Mouse (Mus musculus) limb, embryonic 13.5 days (tissue): Measurements from ENCODE around the gene Bcar3. TPM values are rescaled to one million over a fixed set of nuclear protein-coding genes. Genes with fewer than 3 reads are reported as not detected.
"Not testable (repeated sequence)": the region's sequence is repeated elsewhere in the genome, so short reads cannot be mapped to it uniquely, and the experiment has no call there.

Source experiments
- ATAC-seq: fragments of 200-750 bp; cut with Nextera tagmentation; 2 replicates; pipeline ENCODE4 v1.8.0; 2017; ENCODE audit warnings: low read depth, moderate number of reproducible peaks, moderate TSS enrichment; ENCODE audit not compliant: low FRiP score
- H3K27ac ChIP-seq: fragments of 300-500 bp; sonication (generic); 2 replicates; pipeline ENCODE4 v1.5.1; 2015; ENCODE audit warnings: inconsistent platforms, mild to moderate bottlenecking, moderate library complexity
- H3K27me3 ChIP-seq: fragments of 300-500 bp; sonication (generic); 2 replicates; pipeline ENCODE4 v1.6.1; 2015; ENCODE audit warnings: mild to moderate bottlenecking, inconsistent platforms
- H3K36me3 ChIP-seq: fragments of 300-500 bp; sonication (generic); 2 replicates; pipeline ENCODE4 v1.6.1; 2015; ENCODE audit warnings: inconsistent platforms, mild to moderate bottlenecking, moderate library complexity
- H3K4me1 ChIP-seq: fragments of 300-500 bp; sonication (generic); 2 replicates; pipeline ENCODE4 v1.6.1; 2015; ENCODE audit warnings: inconsistent platforms
- H3K4me2 ChIP-seq: fragments of 300-500 bp; sonication (generic); replicated peaks from 2 replicates; pipeline ENCODE4 v1.6.1; 2015; ENCODE audit warnings: inconsistent platforms, mild to moderate bottlenecking, moderate library complexity
- H3K4me3 ChIP-seq: fragments of 300-500 bp; sonication (generic); 2 replicates; pipeline ENCODE4 v1.5.1; 2015; ENCODE audit warnings: moderate library complexity, mild to moderate bottlenecking, inconsistent platforms
- H3K9ac ChIP-seq: fragments of 300-500 bp; sonication (generic); 2 replicates; pipeline ENCODE4 v1.6.1; 2015; ENCODE audit warnings: mild to moderate bottlenecking, inconsistent platforms
- H3K9me3 ChIP-seq: fragments of 300-500 bp; sonication (generic); 2 replicates; pipeline ENCODE4 v1.6.1; 2016; ENCODE audit warnings: inconsistent platforms
- WGBS: fragments of 180-500 bp; shearing (Covaris S2); methylation state at CpG from one replicate; pipeline ENCODE4 v1.1.7; 2015; 5-methylcytosine and 5-hydroxymethylcytosine counted together
- polyA plus RNA-seq: library from polyadenylated mRNA; unstranded; fragments of >200 nt; fragmentation: Nextera tagmentation; extraction: Ambion mirVana; gene quantifications from 2 replicates; pipeline ENCODE4 v1.2.1, GENCODE M21; 2015

The Bcar3 gene
- polyA plus RNA-seq, 1 experiment from 2014 or later, result 8.1 TPM

DNA sequence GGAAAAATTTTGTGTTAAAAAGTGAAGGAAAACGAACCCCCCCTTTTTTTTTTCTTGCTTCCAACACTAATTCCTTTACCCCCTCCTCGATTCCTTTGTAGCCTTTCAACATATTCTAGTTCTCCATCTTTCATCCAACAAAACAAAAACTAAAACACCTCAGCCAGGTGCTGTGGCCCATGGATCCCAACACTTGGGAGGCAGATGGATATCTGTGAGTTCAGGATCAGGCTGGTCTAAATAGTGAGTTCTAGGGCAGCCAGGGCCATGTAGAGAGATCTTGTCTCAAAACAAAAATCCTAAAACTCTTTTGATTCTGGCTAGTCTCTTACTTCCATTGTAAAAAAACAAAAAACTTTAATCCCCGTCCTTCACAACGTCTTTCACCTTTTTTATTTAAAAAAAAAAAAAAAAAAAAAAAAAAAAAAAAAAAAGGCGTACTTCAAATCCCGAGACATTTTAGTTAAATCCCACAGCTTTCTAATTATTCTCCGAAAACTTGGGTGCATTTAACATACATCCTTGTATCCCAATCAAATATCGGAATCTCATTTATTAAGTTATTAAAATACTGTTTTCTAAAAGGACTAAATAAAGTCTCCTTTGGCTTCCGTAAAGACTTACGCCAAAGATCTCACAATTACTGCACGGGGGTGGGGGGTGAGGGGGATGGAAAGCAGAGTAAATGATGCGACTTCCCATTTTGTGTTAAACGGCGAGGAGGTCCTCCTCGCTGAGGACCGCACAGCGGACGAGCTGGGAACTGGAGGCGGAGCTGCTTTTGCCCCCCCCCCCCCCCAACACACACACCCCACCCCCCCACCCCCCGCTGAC, 20.3 kb upstream of the Bcar3 start:
- H3K9ac ChIP-seq, result peak overlapping the region; percentile 50; the same call in 1 of the 2 replicates

DNA sequence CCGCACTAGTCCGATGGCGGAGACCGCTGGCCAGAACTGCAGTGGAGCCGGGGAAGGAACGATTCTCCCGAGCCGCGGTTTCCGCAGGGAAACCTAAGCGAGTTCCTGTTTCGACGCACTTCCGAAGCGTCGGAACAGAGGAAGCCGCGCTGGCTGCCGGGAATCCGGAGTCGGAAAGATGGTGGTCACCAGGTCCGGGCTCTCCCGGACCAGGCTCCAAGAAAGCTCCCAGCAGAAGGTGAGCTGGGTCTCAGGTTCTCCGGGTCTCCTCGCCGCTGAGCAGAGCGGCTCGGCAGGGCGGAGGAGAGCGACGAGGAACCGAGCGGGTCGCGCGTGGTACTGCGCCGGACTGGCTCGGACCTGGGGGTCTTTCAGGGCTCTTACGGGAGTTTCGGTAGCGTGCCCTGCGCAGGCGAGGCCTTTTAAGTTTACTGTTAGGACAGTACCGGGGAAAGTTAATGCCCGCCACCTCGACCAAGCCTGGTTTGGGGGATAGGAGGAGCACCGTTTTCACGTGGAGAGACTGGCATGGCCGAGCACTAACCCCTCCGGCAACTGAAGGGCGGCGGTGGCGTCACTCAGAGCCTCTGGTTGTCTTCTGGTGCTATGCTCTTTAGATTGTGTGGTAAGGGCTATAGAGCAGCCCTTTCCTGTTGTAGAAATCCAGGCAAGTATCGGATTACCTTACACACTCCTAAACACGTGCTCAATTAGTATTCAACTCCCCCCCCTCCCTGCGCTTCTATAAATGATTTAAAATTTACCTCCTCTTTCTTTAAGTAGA, 19.5 kb upstream of the Bcar3 start, which contains the start of gene Dnttip2:
TSS of gene Dnttip2 (plus strand) at position 148 of the 784 bp plus-strand sequence.
- peak within 1 kb of the TSS; percentile 89 for H3K9ac ChIP-seq
- peak within 1 kb of the TSS; percentile 94 for H3K4me3 ChIP-seq
- peaks cover 34% of the 10 kb centered on the region for H3K4me1 ChIP-seq
- H3K27me3 ChIP-seq, result no peaks in the 10 kb centered on the region
- peak within 1 kb of the TSS; percentile 77 for H3K4me2 ChIP-seq
- WGBS, result under 1% methylated on average over 57 of the region's 57 CpGs
- H3K9me3 ChIP-seq, result no peaks in the 10 kb centered on the region
- H3K36me3 ChIP-seq, result peaks cover 44% of the 10 kb centered on the region
- H3K27ac ChIP-seq, result no peak within 1 kb of the TSS
- ATAC-seq, result peak; percentile 98

More for the DNA sequence above, 20.3 kb upstream of the Bcar3 start:
- no peak for ATAC-seq
- peak overlapping the region; percentile 49 for H3K4me2 ChIP-seq
- no peak overlapping the region for H3K27ac ChIP-seq
- no peaks in the 10 kb centered on the region for H3K9me3 ChIP-seq
- peaks cover 36% of the 10 kb centered on the region for H3K36me3 ChIP-seq
- WGBS, result 11% methylated on average over 20 of the region's 20 CpGs
- H3K4me3 ChIP-seq, result peak overlapping the region; percentile 94
- H3K4me1 ChIP-seq, result peaks cover 34% of the 10 kb centered on the region
- no peaks in the 10 kb centered on the region for H3K27me3 ChIP-seq

DNA sequence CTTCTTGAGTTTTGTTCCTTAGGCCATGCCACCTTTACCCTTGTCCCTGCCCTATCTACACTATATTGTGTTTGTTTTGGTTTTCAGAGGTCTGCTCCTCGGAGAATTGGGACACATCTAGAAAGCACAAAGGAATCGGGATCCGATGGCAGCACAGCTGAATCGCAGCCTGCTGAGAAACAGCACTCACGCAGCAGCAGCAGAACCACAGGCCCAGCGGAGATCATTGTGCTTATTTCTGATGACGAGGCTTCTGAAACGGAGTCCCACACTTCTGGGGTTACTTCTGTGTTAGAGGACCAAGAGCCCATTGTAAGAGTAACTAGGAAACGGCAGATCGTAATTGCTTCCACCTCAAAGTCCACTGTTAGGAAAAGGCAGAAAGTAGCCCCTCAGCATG, 18.8 kb upstream of the Bcar3 start:
- peak overlapping the region; percentile 89; the same call in 1 of the 2 replicates for H3K9ac ChIP-seq
- no peak for ATAC-seq
- no peaks in the 10 kb centered on the region for H3K27me3 ChIP-seq
- H3K36me3 ChIP-seq, result peaks cover 51% of the 10 kb centered on the region
- H3K4me2 ChIP-seq, result peak overlapping the region; percentile 77
- no peaks in the 10 kb centered on the region for H3K9me3 ChIP-seq
- H3K4me3 ChIP-seq, result peak overlapping the region; percentile 94
- H3K27ac ChIP-seq, result no peak overlapping the region
- WGBS, result 74% methylated on average over 10 of the region's 10 CpGs
- H3K4me1 ChIP-seq, result peaks cover 34% of the 10 kb centered on the region

DNA sequence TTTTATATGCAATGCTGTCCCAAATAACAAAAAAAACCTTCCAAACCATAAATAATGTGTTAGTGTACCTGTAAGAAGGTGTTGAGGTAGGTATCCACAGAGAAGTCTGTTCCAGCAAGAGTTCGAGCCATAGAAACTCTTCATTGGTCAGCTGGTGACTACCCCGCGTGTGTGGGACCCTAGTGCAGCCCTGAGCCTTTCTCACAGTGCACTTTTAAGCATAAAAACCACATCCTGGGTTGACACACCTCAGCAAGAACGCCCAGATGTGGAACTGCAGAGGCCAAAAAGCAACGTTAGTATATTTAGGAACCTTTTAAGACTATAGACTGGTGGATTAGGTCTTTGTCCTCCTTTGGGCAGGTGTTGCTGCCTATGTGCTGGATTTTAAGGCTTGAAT, 6.7 kb upstream of the Bcar3 start:
- Histone ChIP-seq H3K4me3 (no peak overlapping the region), H3K9me3 (no peaks in the 10 kb centered on the region), H3K9ac (no peak overlapping the region), H3K4me1 (peaks cover 13% of the 10 kb centered on the region), H3K27ac (no peak overlapping the region), H3K4me2 (no peak overlapping the region), H3K36me3 (peaks cover 34% of the 10 kb centered on the region), H3K27me3 (no peaks in the 10 kb centered on the region)
- 70% methylated on average over 5 of the region's 5 CpGs for WGBS
- no peak for ATAC-seq

DNA sequence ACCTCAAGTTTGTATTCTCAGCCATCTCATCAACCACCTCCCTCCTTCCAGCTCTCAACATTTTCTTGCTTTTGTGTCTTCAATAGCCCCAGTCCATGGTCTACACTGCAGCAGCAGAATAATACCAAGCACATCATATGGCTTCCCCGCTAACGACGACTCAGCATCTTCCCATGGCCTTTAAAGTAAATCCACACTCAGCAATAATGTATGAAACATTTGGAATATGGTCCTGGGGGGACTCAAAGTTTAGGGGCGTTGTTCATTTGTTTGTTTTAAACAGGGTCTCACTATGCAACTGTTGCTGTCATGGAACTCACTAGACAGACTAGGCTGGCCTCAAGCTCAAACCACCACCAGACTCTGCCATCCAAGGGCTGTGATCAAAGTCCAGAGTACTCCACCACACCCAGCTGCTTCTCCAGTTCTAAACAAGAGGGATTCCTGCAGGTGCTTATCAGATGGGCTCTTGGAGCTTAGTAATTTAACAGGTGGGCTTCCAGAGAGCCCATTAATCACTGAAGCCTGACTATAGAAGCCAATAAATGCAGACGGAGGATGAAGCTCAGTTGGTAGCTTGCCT, 5.2 kb upstream of the Bcar3 start:
- no peak for ATAC-seq
- Histone ChIP-seq H3K27ac (no peak overlapping the region), H3K36me3 (peaks cover 19% of the 10 kb centered on the region), H3K4me2 (no peak overlapping the region), H3K4me1 (peaks cover 18% of the 10 kb centered on the region), H3K9ac (no peak overlapping the region), H3K9me3 (no peaks in the 10 kb centered on the region), H3K27me3 (no peaks in the 10 kb centered on the region), H3K4me3 (no peak overlapping the region)
- WGBS, result 76% methylated on average over 5 of the region's 5 CpGs

DNA sequence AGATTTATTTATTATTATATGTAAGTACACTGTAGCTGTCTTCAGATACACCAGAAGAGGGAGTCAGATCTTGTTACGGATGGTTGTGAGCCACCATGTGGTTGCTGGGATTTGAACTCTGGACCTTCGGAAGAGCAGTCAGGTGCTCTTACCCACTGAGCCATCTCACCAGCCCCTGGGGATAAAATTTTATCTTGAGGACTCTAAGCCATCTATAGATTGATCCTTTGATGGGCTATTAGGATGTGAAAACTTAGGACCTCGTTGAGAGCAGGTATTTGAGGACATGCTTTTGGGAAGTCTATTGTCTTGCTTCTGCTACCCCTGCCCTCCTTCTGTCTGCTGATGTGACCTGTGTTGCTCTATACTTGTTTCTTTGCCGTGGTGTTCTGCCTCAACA, 4.6 kb upstream of the Bcar3 start:
- H3K27ac ChIP-seq, H3K4me3 ChIP-seq, H3K27me3 ChIP-seq, H3K9me3 ChIP-seq, H3K9ac ChIP-seq, H3K4me2 ChIP-seq, ATAC-seq: not testable (repeated sequence)
- Histone ChIP-seq H3K36me3 (peaks cover 13% of the 10 kb centered on the region), H3K4me1 (peaks cover 19% of the 10 kb centered on the region)
- WGBS, result 64% methylated on average over 4 of the region's 4 CpGs

DNA sequence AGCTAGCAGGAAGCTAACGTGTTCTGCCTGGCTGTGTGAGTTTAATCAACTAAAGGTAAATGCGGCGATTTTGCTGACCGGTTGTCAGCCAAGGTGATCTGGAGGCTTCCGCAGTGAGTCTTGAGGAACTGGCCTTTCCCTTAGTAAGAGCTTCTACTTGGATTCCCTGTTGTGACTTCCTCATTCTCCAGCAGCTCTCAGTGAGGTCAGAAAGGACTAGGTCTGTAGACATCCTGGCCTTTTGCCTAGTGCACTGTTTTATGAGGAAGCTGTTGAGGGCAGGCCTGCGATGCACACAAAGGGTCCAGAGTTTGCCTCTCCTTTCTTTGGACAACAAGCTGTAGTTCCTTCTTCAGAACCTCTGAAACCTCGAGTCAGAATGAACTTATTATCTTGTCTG, 3.2 kb upstream of the Bcar3 start:
- Histone ChIP-seq H3K9me3 (no peaks in the 10 kb centered on the region), H3K4me3 (no peak overlapping the region), H3K4me2 (no peak overlapping the region), H3K9ac (no peak overlapping the region; the same call in 1 of the 2 replicates), H3K27me3 (no peaks in the 10 kb centered on the region), H3K27ac (no peak overlapping the region), H3K4me1 (peaks cover 32% of the 10 kb centered on the region), H3K36me3 (peaks cover 3% of the 10 kb centered on the region)
- no peak for ATAC-seq
- 79% methylated on average over 7 of the region's 7 CpGs for WGBS

DNA sequence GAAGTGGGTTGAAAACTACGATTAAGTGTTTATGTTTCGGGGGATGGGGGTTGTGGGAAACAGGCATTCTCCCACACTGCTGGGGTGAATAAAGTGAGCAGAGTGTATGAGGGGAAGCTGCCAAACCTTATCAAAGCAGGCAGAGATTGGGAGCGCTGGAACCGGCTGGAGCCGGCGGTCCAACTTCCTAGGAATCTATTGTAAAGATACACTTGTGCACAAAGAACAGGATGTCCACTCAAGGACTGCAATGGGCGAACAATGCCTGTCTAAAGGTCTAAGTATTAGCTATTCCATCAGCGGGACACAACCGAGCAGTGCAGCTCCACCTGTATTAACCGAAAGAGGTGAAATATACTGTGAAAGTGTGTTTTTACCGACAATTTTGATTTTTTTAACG, 2.1 kb upstream of the Bcar3 start:
- Histone ChIP-seq H3K4me3 (peak overlapping the region; percentile 88), H3K27me3 (no peaks in the 10 kb centered on the region)
- whole genome bisulfite sequencing, result 64% methylated on average over 12 of the region's 12 CpGs

DNA sequence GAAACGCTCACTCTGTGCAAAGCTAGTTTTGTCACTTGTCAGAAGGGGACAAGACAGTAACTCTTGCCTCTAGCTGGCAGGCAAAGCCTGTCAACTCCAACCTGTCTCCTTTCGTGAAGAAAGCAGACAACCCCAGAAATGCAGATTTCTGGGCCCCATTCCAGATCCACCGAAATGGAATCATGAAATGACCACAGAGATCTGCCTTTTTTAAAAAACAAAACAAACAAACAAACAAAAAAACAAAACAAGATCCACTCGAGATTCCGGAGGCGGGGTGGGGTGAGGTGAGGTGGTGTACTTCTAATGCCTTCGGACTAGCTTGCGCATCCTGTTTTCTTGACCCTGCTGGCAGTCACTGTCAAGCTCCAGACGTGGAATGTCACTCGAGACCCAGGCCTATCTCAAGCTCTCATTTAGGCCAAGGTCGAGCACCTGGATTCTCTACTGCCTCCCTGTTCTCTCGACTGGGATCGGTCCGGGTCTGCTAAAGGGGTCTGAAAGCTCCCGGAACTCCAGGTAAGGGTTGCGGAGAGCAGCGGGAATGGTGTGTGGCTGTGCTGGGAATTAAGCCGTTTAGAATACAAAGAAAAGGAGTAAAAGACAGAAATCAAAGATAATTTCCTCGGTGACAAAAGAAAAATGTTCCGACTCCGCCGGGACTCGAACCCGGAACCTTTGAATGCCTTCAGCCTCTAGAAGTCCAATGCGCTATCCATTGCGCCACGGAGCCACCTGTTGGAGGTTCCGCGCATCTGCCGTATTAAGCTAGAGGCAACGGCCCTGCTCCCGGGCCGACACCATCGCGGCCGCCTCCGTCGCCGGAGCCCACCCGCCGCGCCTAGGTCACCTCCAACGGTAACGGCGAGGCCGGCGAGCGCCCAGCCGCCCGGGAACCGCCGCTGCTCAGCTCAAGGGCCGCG, 1.4 kb upstream of the Bcar3 start:
- Histone ChIP-seq H3K4me3 (peak overlapping the region; percentile 88), H3K9me3 (no peaks in the 10 kb centered on the region), H3K27ac (peak overlapping the region; percentile 99), H3K4me1 (peaks cover 48% of the 10 kb centered on the region), H3K36me3 (no peaks in the 10 kb centered on the region), H3K9ac (peak overlapping the region; percentile 88), H3K4me2 (peak overlapping the region; percentile 69), H3K27me3 (no peaks in the 10 kb centered on the region)
- peak; percentile 75 for ATAC-seq
- WGBS, result 7% methylated on average over 54 of the region's 54 CpGs

More for the DNA sequence above, 2.1 kb upstream of the Bcar3 start:
- Histone ChIP-seq H3K9ac (no peak overlapping the region), H3K4me2 (peak overlapping the region; percentile 69), H3K36me3 (no peaks in the 10 kb centered on the region), H3K27ac (no peak overlapping the region), H3K9me3 (no peaks in the 10 kb centered on the region), H3K4me1 (peaks cover 42% of the 10 kb centered on the region)
- no peak for ATAC-seq

DNA sequence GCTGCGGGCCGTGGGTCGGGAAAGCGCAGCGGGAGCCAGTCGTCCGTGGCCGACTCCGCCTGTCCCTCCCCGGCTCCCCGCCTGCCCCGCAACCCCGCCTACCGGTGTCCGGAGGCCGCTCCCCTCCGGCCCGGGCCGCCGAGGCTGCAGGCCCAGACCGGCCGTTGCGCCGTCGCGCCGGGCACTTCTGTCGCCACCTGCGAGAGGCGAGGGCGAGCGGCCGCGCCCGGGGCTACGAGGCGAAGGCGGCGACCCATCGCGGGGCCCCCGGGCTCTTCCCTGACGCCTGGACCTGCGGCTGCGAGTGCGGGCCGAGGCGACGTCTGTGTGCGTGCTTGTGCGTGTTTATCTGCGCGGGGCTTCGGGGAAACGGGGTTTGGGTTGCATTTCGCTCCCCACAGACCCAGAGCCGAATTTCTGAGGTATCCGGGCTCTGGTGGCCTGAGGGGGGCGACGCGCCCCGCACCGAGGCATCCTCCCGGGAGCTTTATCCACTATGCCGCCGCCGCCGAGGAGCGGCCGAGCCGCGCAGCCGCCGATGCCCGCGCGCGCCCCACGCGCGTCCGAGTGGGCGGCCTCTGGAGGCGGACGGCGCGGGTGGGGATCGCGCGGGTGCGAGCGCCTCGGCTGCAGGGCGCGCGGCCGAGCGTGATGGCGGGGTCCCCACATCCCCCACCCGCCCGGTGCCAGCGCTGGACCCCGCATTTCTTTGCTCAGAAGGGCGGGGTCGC, 548 bp upstream of the Bcar3 start:
- Histone ChIP-seq H3K4me1 (peaks cover 48% of the 10 kb centered on the region), H3K4me3 (peak overlapping the region; percentile 88), H3K4me2 (peak overlapping the region; percentile 69), H3K27me3 (0 out of 2 replicates have a peak, but pooled peaks cover 2% of the 10 kb centered on the region), H3K9me3 (no peaks in the 10 kb centered on the region), H3K27ac (peak overlapping the region; percentile 99), H3K36me3 (no peaks in the 10 kb centered on the region), H3K9ac (peak overlapping the region; percentile 88)
- peak; percentile 67 for ATAC-seq
- WGBS, result under 1% methylated on average over 75 of the region's 105 CpGs
